Mouse (Mus musculus): ENCODE measurements around the gene Vps37c. TPM values are rescaled to one million over a fixed set of nuclear protein-coding genes. Genes with fewer than 3 reads are reported as not detected.

Vps37c gene
- polyA plus RNA-seq, 1 experiment from 2014 or later, result 23.1 TPM

DNA sequence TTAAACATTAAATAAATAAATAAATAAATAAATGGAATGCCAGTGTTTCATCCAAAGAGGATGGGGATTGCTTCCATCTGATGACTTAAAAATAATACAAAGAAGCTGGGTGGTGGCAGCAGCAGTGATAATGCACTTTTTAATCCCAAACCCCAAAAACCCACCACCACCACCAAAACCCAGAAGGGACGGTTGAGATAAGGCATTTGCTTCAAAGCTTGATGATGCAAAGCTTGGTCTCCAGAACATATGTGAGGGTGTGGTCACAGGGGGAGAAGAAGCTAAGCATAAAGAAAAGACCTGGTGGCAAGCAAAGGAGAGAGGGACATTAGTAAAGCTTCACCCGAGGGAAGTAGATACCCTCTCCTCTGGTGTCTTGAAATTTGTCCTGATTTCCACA lies 26.6 kb upstream of the Vps37c start:
- H3K4me2 ChIP-seq (ENCODE audit: low read depth, low read length), result no peak overlapping the region
- 95% methylated on average over 2 of the region's 2 CpGs for WGBS
- no peak for ATAC-seq (ENCODE audit: low read depth)
- H3K27me3 ChIP-seq (ENCODE audit: control insufficient read depth, insufficient read depth, low read length), result no peaks in the 10 kb centered on the region
- no peaks in the 10 kb centered on the region for H3K4me1 ChIP-seq (ENCODE audit: control insufficient read depth, insufficient read depth, low read length)
- no peak overlapping the region for H3K9ac ChIP-seq (replicated peaks; ENCODE audit: low read depth, low read length)
- no peak overlapping the region for H3K27ac ChIP-seq (ENCODE audit: low read depth, low read length)
- no peaks in the 10 kb centered on the region for H3K9me3 ChIP-seq (ENCODE audit: control insufficient read depth, low read length)
- no peak overlapping the region for H3K4me3 ChIP-seq (ENCODE audit: low read depth, low read length)
- H3K36me3 ChIP-seq (ENCODE audit: control insufficient read depth, insufficient read depth, low read length), result no peaks in the 10 kb centered on the region

DNA sequence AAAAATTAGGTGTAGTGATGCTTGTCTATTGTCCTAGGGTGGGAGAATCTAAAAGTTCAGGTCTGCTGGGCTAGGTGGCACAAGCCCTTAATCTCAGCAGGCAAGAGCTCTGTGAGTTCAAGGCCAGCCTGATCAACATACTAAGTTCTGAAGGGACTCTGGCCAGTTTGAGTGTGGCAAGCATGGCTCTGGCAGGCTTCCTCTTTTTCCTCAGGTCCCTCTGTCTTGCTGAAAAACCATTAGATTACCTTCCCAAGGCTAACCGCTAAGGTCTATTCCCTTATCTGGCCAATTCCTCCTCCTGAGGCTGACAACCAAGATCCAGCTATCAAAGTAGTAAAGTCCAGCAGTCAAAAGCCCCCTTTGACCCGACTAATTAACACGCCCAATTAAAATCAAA lies 25.9 kb upstream of the Vps37c start:
- 86% methylated on average over 3 of the region's 3 CpGs for WGBS
- Histone ChIP-seq H3K27ac (ENCODE audit: low read depth, low read length) (no peak overlapping the region), H3K36me3 (ENCODE audit: control insufficient read depth, insufficient read depth, low read length) (no peaks in the 10 kb centered on the region), H3K4me2 (ENCODE audit: low read depth, low read length) (no peak overlapping the region), H3K9ac (replicated peaks; ENCODE audit: low read depth, low read length) (no peak overlapping the region), H3K27me3 (ENCODE audit: control insufficient read depth, insufficient read depth, low read length) (no peaks in the 10 kb centered on the region), H3K4me3 (ENCODE audit: low read depth, low read length) (no peak overlapping the region), H3K4me1 (ENCODE audit: control insufficient read depth, insufficient read depth, low read length) (no peaks in the 10 kb centered on the region), H3K9me3 (ENCODE audit: control insufficient read depth, low read length) (no peaks in the 10 kb centered on the region)
- ATAC-seq (ENCODE audit: low read depth), result no peak

DNA sequence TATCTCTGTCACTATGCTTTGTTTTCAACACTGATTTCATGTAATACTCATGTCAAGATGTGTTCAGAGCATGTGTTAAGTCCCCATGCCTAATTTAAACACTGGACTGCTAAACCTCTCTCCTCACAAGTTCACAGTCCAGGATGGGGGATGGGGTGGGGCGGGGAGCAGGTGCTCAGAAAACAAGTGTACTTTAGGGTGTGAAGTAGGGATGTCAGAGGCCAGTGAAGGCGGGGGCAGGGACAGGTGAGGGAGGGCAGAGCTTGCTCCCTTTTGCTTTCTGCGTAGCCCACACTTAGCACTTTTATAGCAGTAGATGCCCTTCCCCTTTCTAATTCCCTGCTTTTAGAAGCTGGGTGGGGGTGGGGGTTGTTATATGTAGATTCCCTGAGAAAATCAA lies 23.4 kb upstream of the Vps37c start:
- no peak overlapping the region for H3K9ac ChIP-seq (replicated peaks; ENCODE audit: low read depth, low read length)
- no peak overlapping the region for H3K4me3 ChIP-seq (ENCODE audit: low read depth, low read length)
- no peaks in the 10 kb centered on the region for H3K9me3 ChIP-seq (ENCODE audit: control insufficient read depth, low read length)
- H3K36me3 ChIP-seq (ENCODE audit: control insufficient read depth, insufficient read depth, low read length), result no peaks in the 10 kb centered on the region
- no peak overlapping the region for H3K4me2 ChIP-seq (ENCODE audit: low read depth, low read length)
- peak; percentile 32; the same call in 1 of the 2 replicates for ATAC-seq (ENCODE audit: low read depth)
- H3K27ac ChIP-seq (ENCODE audit: low read depth, low read length), result no peak overlapping the region
- H3K4me1 ChIP-seq (ENCODE audit: control insufficient read depth, insufficient read depth, low read length), result no peaks in the 10 kb centered on the region
- 57% methylated on average over 3 of the region's 3 CpGs for WGBS
- no peaks in the 10 kb centered on the region for H3K27me3 ChIP-seq (ENCODE audit: control insufficient read depth, insufficient read depth, low read length)

DNA sequence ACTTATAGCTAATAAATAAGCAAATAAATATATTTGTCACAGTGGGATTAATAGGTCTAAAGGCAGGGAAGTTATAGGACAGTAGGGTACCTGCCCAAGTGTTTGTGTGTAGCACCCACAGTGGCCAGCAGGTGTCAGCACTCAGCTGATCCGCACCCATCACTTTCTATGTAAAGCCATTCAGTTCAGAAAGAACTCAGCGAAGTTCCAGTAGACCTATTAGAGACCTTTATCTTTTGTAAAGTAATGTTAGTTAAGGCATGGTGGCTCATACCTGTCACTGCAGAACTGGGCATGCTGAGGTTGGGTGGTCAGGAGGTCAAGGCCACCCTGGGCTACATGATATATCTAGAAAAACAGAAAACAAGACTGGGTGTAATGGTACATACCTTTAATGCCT lies 23.0 kb upstream of the Vps37c start:
- WGBS, result 16% methylated on average over 2 of the region's 2 CpGs
- H3K9ac ChIP-seq (replicated peaks; ENCODE audit: low read depth, low read length), result no peak overlapping the region

DNA sequence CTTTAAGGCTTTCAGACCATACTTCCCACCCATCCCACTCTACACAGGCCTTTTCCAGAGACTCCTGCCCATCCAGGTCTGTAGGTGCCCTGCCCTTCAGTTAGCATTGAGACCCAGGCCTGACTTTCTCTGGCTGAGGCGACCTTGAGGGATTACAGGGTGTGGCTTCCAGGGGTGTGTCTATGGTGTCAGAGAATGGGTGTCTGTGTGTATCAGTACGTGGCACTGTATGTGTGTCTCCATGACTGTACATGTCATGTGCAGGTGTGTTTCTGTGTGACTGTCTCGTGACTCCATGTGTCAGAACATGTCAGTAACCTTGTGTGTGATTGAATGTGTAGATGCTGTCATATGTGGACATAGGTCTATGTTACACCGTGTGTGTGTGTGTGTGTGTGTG lies 17.2 kb upstream of the Vps37c start:
- Histone ChIP-seq H3K9me3 (ENCODE audit: control insufficient read depth, low read length) (no peaks in the 10 kb centered on the region), H3K4me1 (ENCODE audit: control insufficient read depth, insufficient read depth, low read length) (no peaks in the 10 kb centered on the region), H3K27me3 (ENCODE audit: control insufficient read depth, insufficient read depth, low read length) (no peaks in the 10 kb centered on the region), H3K4me2 (ENCODE audit: low read depth, low read length) (no peak overlapping the region), H3K4me3 (ENCODE audit: low read depth, low read length) (no peak overlapping the region), H3K36me3 (ENCODE audit: control insufficient read depth, insufficient read depth, low read length) (no peaks in the 10 kb centered on the region), H3K9ac (replicated peaks; ENCODE audit: low read depth, low read length) (no peak overlapping the region), H3K27ac (ENCODE audit: low read depth, low read length) (no peak overlapping the region)
- no peak for ATAC-seq (ENCODE audit: low read depth)
- 90% methylated on average over 4 of the region's 4 CpGs for WGBS

More for the DNA sequence above, 23.0 kb upstream of the Vps37c start:
- H3K36me3 ChIP-seq (ENCODE audit: control insufficient read depth, insufficient read depth, low read length), result no peaks in the 10 kb centered on the region
- H3K4me3 ChIP-seq (ENCODE audit: low read depth, low read length), result no peak overlapping the region
- no peaks in the 10 kb centered on the region for H3K9me3 ChIP-seq (ENCODE audit: control insufficient read depth, low read length)
- H3K27ac ChIP-seq (ENCODE audit: low read depth, low read length), result no peak overlapping the region
- peak; percentile 86 for ATAC-seq (ENCODE audit: low read depth)
- no peak overlapping the region for H3K4me2 ChIP-seq (ENCODE audit: low read depth, low read length)
- H3K4me1 ChIP-seq (ENCODE audit: control insufficient read depth, insufficient read depth, low read length), result no peaks in the 10 kb centered on the region
- H3K27me3 ChIP-seq (ENCODE audit: control insufficient read depth, insufficient read depth, low read length), result no peaks in the 10 kb centered on the region

DNA sequence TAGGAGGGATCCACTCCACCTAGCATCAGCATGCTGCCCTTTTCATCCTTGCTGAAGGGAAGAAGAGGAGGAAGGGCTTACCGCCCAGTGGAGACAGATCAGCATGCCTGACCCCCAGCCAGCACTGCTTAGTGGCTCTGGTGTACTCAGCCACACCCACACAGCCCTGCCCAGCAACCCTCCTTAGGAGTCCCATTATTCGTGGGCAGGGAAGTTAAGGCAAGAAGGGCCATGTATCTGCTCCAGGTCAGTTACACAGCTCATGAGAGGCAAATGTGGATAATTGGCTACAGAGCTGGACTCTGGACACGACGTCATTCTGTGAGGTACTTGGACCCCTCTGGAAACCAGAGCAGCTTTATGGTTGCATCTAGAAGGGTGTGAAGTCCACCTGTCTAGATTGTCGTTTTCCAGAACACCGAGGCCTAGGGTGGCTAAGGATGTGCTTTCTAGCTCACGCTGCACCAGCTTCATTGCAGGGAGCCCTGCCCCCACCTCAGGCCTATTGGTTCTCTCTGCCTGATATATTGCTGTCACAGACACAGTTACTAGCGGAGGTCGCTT lies 16.6 kb upstream of the Vps37c start:
- H3K27me3 ChIP-seq (ENCODE audit: control insufficient read depth, insufficient read depth, low read length), result no peaks in the 10 kb centered on the region
- H3K9me3 ChIP-seq (ENCODE audit: control insufficient read depth, low read length), result no peaks in the 10 kb centered on the region
- no peak overlapping the region for H3K4me3 ChIP-seq (ENCODE audit: low read depth, low read length)
- H3K36me3 ChIP-seq (ENCODE audit: control insufficient read depth, insufficient read depth, low read length), result no peaks in the 10 kb centered on the region
- 40% methylated on average over 9 of the region's 9 CpGs for WGBS
- no peak overlapping the region for H3K4me2 ChIP-seq (ENCODE audit: low read depth, low read length)
- no peak overlapping the region for H3K9ac ChIP-seq (replicated peaks; ENCODE audit: low read depth, low read length)
- H3K27ac ChIP-seq (ENCODE audit: low read depth, low read length), result no peak overlapping the region
- no peak for ATAC-seq (ENCODE audit: low read depth)
- no peaks in the 10 kb centered on the region for H3K4me1 ChIP-seq (ENCODE audit: control insufficient read depth, insufficient read depth, low read length)

DNA sequence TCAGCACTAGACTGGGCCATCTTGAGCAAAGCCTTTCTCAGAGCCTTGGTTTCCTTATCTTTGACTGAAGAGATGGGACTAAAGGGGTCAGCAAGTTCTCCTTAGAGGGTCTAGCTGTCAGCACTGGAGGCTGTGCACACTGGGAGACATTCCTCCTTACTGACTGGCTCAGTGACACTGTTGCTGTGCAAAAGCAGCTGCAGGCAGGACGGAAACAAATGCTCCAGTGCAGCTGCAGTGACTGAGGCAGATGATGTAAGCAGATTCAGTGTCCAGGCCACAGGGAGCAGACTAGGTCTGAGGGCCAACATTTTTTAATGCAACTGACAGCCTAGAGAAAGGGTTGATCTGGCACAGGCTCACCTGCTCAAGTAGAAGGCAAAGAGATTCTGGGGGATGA lies 15.3 kb upstream of the Vps37c start:
- Histone ChIP-seq H3K4me3 (ENCODE audit: low read depth, low read length) (no peak overlapping the region), H3K27ac (ENCODE audit: low read depth, low read length) (no peak overlapping the region), H3K9me3 (ENCODE audit: control insufficient read depth, low read length) (no peaks in the 10 kb centered on the region), H3K9ac (replicated peaks; ENCODE audit: low read depth, low read length) (no peak overlapping the region), H3K4me1 (ENCODE audit: control insufficient read depth, insufficient read depth, low read length) (no peaks in the 10 kb centered on the region), H3K4me2 (ENCODE audit: low read depth, low read length) (no peak overlapping the region), H3K27me3 (ENCODE audit: control insufficient read depth, insufficient read depth, low read length) (no peaks in the 10 kb centered on the region), H3K36me3 (ENCODE audit: control insufficient read depth, insufficient read depth, low read length) (no peaks in the 10 kb centered on the region)
- WGBS, result 52% methylated on average over 1 of the region's 1 CpGs
- no peak for ATAC-seq (ENCODE audit: low read depth)

DNA sequence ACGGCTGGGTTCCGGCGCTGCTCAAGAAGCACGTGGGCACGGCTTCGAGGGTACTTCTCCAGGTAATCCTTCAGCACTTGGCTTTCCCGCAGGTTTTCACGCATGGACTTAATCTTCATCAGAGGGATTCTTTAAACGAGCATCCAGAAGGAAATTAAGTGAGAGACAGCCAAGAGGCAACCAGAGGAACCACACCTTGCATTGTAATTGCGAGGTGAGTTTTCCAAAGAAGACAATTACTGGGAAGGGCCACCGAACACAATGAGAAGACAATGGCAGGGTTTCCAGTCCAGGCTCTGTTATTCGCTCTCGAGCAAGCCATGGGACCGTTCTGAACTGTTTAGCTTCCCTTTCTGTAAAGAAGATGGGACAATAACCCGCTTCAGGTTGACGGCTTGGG lies 11.9 kb upstream of the Vps37c start:
- ATAC-seq (ENCODE audit: low read depth), result no peak
- H3K27ac ChIP-seq (ENCODE audit: low read depth, low read length), result no peak overlapping the region
- no peak overlapping the region for H3K4me3 ChIP-seq (ENCODE audit: low read depth, low read length)
- no peaks in the 10 kb centered on the region for H3K36me3 ChIP-seq (ENCODE audit: control insufficient read depth, insufficient read depth, low read length)
- H3K4me2 ChIP-seq (ENCODE audit: low read depth, low read length), result no peak overlapping the region
- H3K4me1 ChIP-seq (ENCODE audit: control insufficient read depth, insufficient read depth, low read length), result no peaks in the 10 kb centered on the region
- 84% methylated on average over 16 of the region's 16 CpGs for WGBS
- no peaks in the 10 kb centered on the region for H3K27me3 ChIP-seq (ENCODE audit: control insufficient read depth, insufficient read depth, low read length)
- no peak overlapping the region for H3K9ac ChIP-seq (replicated peaks; ENCODE audit: low read depth, low read length)
- no peaks in the 10 kb centered on the region for H3K9me3 ChIP-seq (ENCODE audit: control insufficient read depth, low read length)

DNA sequence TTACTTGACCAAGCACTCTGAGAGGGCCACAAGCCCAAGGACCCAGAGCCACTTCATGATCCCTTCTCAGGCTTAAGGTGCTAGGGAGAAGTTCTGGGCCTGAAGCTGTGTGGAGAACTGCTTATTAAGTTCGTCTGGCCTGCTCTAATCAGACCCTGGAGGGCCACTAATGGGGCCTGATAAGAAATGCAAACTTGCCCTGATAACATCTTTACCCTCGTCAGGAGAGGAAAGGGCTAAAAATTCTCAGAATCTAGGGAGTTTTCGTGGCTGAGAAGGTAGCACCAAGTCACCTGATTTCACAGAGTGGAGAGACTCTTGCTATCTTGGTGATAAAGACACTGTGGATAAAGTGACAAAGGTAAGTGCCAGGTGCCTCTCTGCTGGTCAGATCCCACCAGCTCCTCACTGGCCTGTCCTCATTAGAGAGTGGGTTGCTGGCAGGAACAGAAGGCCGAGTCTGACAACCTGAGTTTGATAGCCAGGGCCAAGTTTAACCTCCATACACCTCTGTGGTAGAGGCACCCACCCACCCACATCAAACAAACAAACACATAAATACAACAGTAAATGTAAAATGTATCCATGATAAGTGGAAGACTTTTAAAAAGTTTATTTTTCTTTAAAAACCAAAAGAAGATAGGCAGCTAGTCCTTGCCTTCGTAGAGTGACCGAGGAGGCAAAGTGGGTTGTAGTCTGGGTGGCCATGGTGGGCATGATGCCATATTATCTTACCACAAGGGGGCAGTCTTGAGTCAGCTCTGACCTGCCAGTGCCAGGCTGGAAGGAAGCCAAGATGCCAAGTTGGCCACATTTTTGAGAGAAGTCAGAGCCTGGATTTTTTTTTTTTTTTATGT lies 10.4 kb upstream of the Vps37c start, which contains the start of gene Pga5:
Pga5 (minus strand) TSS at position 157 of the 857 bp plus-strand sequence.
- no peak within 1 kb of the TSS for H3K27ac ChIP-seq (ENCODE audit: low read depth, low read length)
- no peak within 1 kb of the TSS for H3K4me2 ChIP-seq (ENCODE audit: low read depth, low read length)
- ATAC-seq (ENCODE audit: low read depth), result peak; percentile 72; the same call in 1 of the 2 replicates
- H3K27me3 ChIP-seq (ENCODE audit: control insufficient read depth, insufficient read depth, low read length), result no peaks in the 10 kb centered on the region
- H3K4me3 ChIP-seq (ENCODE audit: low read depth, low read length), result no peak within 1 kb of the TSS
- H3K4me1 ChIP-seq (ENCODE audit: control insufficient read depth, insufficient read depth, low read length), result no peaks in the 10 kb centered on the region
- WGBS, result 51% methylated on average over 6 of the region's 6 CpGs
- no peaks in the 10 kb centered on the region for H3K36me3 ChIP-seq (ENCODE audit: control insufficient read depth, insufficient read depth, low read length)
- H3K9ac ChIP-seq (replicated peaks; ENCODE audit: low read depth, low read length), result no peak within 1 kb of the TSS
- no peaks in the 10 kb centered on the region for H3K9me3 ChIP-seq (ENCODE audit: control insufficient read depth, low read length)

Measured in neural tube, embryonic 14.5 days (tissue).